Mouse (Mus musculus) midbrain, postnatal 0 days (tissue): ENCODE results near the gene Mpzl1. TPM values are rescaled to one million over a fixed set of nuclear protein-coding genes. Genes with fewer than 3 reads are reported as not detected.

Experiments
- ATAC-seq: fragments of 200-750 bp; cut with Nextera tagmentation; 2 replicates; pipeline ENCODE4 v1.8.0; 2017; ENCODE audit warnings: moderate number of reproducible peaks, mild to moderate bottlenecking, moderate TSS enrichment, moderate library complexity; ENCODE audit not compliant: low FRiP score
- DNase-seq: peaks from one replicate; pipeline ENCODE4 v3.0.0-alpha.2; 2015; ENCODE audit warnings: low spot score
- H3K27ac ChIP-seq: fragments of 300-500 bp; sonication (generic); 2 replicates; pipeline ENCODE4 v1.5.1; 2014; ENCODE audit warnings: low read depth, mild to moderate bottlenecking, low read length, mixed read lengths
- H3K27me3 ChIP-seq: fragments of 300-500 bp; sonication (generic); 2 replicates; pipeline ENCODE4 v1.6.1; 2014; ENCODE audit warnings: low read length, control low read depth, mixed read lengths; ENCODE audit not compliant: insufficient read depth
- H3K36me3 ChIP-seq: fragments of 300-500 bp; sonication (generic); 2 replicates; pipeline ENCODE4 v1.6.1; 2014; ENCODE audit warnings: low read length, control low read depth, mixed read lengths; ENCODE audit not compliant: insufficient read depth
- H3K4me1 ChIP-seq: fragments of 300-500 bp; sonication (generic); 2 replicates; pipeline ENCODE4 v1.6.1; 2014; ENCODE audit warnings: mild to moderate bottlenecking, control low read depth, antibody characterized with exemption, low read length, mixed read lengths; ENCODE audit not compliant: insufficient read depth
- H3K4me2 ChIP-seq: fragments of 300-500 bp; sonication (generic); 2 replicates; pipeline ENCODE4 v1.6.1; 2014; ENCODE audit warnings: low read depth, mild to moderate bottlenecking, low read length, mixed read lengths; ENCODE audit not compliant: poor library complexity, severe bottlenecking
- H3K4me3 ChIP-seq: fragments of 300-500 bp; sonication (generic); 2 replicates; pipeline ENCODE4 v1.5.1; 2014; ENCODE audit warnings: low read depth, mild to moderate bottlenecking, low read length, moderate library complexity
- H3K9ac ChIP-seq: fragments of 300-500 bp; sonication (generic); replicated peaks from 2 replicates; pipeline ENCODE4 v1.6.1; 2014; ENCODE audit warnings: mild to moderate bottlenecking, low read length, moderate library complexity, mixed read lengths; ENCODE audit not compliant: poor library complexity, severe bottlenecking
- H3K9me3 ChIP-seq: fragments of 300-500 bp; sonication (generic); 2 replicates; pipeline ENCODE4 v1.6.1; 2016; ENCODE audit warnings: low read length, control low read depth
- CTCF ChIP-seq: IDR thresholded peaks from 2 replicates; pipeline ENCODE4 v1.5.1; 2016; ENCODE audit warnings: antibody characterized with exemption, mild to moderate bottlenecking
- WGBS: fragments of 180-500 bp; shearing (Covaris S2); extraction: QIAGEN DNeasy Blood & Tissue Kit; methylation state at CpG from one replicate; pipeline ENCODE4 v1.1.7; 2014; 5-methylcytosine and 5-hydroxymethylcytosine counted together
- polyA plus RNA-seq: library from polyadenylated mRNA; unstranded; fragments of >200 nt; fragmentation: Nextera tagmentation; extraction: Ambion mirVana; gene quantifications from 2 replicates; pipeline ENCODE4 v1.2.1, GENCODE M21; 2015
- total RNA-seq: library from RNA; depleted of rRNA; stranded (reverse); fragments of >200 nt; gene quantifications from 2 replicates; pipeline ENCODE4 v1.2.3, GENCODE M21; 2014

Mpzl1 gene
- total and polyA plus RNA-seq, 2 experiments from 2014 or later: 29.7 to 138 TPM

DNA sequence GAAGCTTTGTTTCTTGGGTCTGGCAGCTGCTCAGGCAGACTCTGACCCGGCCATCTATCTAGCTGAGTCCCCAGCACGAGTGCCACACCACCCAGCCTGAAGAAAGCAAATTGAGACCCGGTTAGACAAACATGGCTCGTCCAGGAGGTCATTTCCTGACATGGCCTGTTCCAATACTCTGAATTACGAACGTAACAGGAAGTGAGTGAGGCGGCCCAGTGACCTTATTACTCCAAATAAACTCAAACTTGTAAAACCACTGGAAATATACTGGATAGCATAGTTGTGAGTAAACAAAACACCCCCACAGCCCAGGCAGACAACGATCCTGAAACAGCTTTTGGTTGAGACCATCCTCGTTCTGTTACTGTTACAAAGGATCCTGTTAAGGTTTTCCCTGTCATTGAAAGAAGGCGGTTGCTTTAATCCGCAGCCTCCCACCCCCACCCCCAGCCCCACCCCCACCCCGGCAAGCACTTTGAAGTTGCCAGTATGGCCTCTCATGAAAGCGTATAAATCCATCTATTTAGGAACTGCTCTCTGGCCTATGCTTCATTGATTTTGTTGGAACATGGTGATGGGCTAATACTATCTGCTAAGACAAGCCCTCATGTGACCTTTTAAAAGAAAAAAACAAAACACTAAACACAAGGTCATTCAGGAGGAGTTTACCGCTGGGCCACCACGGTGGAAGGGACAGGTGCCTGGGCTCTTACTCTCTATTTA lies 17.0 kb downstream of the Mpzl1 start:
- H3K4me2 ChIP-seq: peak overlapping the region; percentile 5; the same call in 1 of the 2 replicates
- no peaks in the 10 kb centered on the region for H3K9me3 ChIP-seq
- H3K27me3 ChIP-seq: no peaks in the 10 kb centered on the region
- H3K4me1 ChIP-seq: no peaks in the 10 kb centered on the region; the same call in none of the 2 replicates
- no peak for TF ChIP-seq CTCF
- ATAC-seq (no peak; the same call in 1 of the 2 replicates), DNase-seq (no peak)
- H3K9ac ChIP-seq: no peak overlapping the region
- H3K36me3 ChIP-seq: no peaks in the 10 kb centered on the region; the same call in 1 of the 2 replicates
- WGBS: 14% methylated on average over 15 of the region's 15 CpGs
- H3K27ac ChIP-seq: peak overlapping the region; percentile 47
- no peak overlapping the region for H3K4me3 ChIP-seq

- Histone ChIP-seq H3K9me3 (no peaks in the 10 kb centered on the region), H3K4me2 (no peak overlapping the region), H3K4me3 (no peak overlapping the region), H3K4me1 (no peaks in the 10 kb centered on the region; the same call in none of the 2 replicates), H3K27me3 (no peaks in the 10 kb centered on the region), H3K9ac (no peak overlapping the region), H3K27ac (peak overlapping the region; percentile 47), H3K36me3 (no peaks in the 10 kb centered on the region; the same call in 1 of the 2 replicates)
- DNase-seq (no peak), ATAC-seq (no peak)
- 46% methylated on average over 7 of the region's 7 CpGs for WGBS
- no peak for TF ChIP-seq CTCF
Observed at GRCm38 (mm10) chr1:165616652-165617051, 17.7 kb downstream of the Mpzl1 start.

GRCm38 (mm10) chr1:165614793-165615192 lies 19.5 kb downstream of the Mpzl1 start:
- H3K27ac ChIP-seq: no peak overlapping the region
- DNase-seq (no peak), ATAC-seq (no peak)
- H3K4me3 ChIP-seq: no peak overlapping the region
- 96% methylated on average over 3 of the region's 3 CpGs for WGBS
- no peak overlapping the region for H3K4me2 ChIP-seq
- no peaks in the 10 kb centered on the region; the same call in 1 of the 2 replicates for H3K36me3 ChIP-seq
- H3K9ac ChIP-seq: no peak overlapping the region
- peaks cover 10% of the 10 kb centered on the region for H3K4me1 ChIP-seq
- no peaks in the 10 kb centered on the region for H3K9me3 ChIP-seq
- no peaks in the 10 kb centered on the region for H3K27me3 ChIP-seq
- no peak for TF ChIP-seq CTCF

DNA sequence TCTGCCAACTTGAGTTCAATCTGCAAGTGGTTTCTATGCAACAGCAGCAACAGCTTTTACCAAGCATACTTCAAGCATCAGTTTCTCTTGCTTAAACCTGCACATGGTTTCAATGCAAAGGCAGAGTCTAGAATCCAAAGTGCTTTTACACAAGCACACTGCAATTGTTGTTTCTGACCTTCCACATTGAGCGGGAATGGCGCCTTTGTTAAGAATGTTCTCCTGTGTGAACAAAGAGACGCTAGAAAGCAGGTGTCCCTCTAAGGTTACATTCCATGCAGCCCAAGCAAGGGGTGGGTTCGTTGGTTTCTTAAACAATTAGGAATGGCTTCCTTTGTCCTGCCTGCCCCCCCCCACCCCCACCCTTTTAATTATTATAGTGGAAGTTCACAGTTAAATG lies 20.4 kb downstream of the Mpzl1 start:
- H3K4me1 ChIP-seq: peaks cover 10% of the 10 kb centered on the region
- H3K27ac ChIP-seq: no peak overlapping the region
- no peak overlapping the region for H3K4me2 ChIP-seq
- DNase-seq (no peak), ATAC-seq (no peak)
- no peak overlapping the region for H3K9ac ChIP-seq
- H3K36me3 ChIP-seq: no peaks in the 10 kb centered on the region; the same call in 1 of the 2 replicates
- H3K4me3 ChIP-seq: no peak overlapping the region
- TF ChIP-seq CTCF: no peak
- no peaks in the 10 kb centered on the region for H3K27me3 ChIP-seq
- H3K9me3 ChIP-seq: no peaks in the 10 kb centered on the region
- WGBS: 89% methylated on average over 4 of the region's 4 CpGs

- Histone ChIP-seq H3K4me2 (no peak overlapping the region), H3K27me3 (no peaks in the 10 kb centered on the region), H3K9me3 (no peaks in the 10 kb centered on the region), H3K4me1 (peaks cover 10% of the 10 kb centered on the region), H3K36me3 (no peaks in the 10 kb centered on the region; the same call in none of the 2 replicates), H3K4me3 (no peak overlapping the region), H3K9ac (no peak overlapping the region), H3K27ac (no peak overlapping the region)
- DNase-seq (no peak), ATAC-seq (no peak)
- 66% methylated on average over 5 of the region's 5 CpGs for WGBS
- no peak for TF ChIP-seq CTCF
Observed at GRCm38 (mm10) chr1:165612714-165613113, 21.6 kb downstream of the Mpzl1 start.

GRCm38 (mm10) chr1:165610321-165610999 lies 23.9 kb downstream of the Mpzl1 start:
- Histone ChIP-seq H3K27me3 (no peaks in the 10 kb centered on the region), H3K4me3 (no peak overlapping the region), H3K4me1 (peaks cover 10% of the 10 kb centered on the region), H3K9me3 (no peaks in the 10 kb centered on the region), H3K4me2 (no peak overlapping the region), H3K36me3 (peaks cover 4% of the 10 kb centered on the region), H3K27ac (peak overlapping the region; percentile 65), H3K9ac (0 out of 2 replicates have a peak overlapping the region, but pooled peaks have one; percentile 8)
- WGBS: 14% methylated on average over 9 of the region's 9 CpGs
- TF ChIP-seq CTCF: no peak
- peak; percentile 52; the same call in 1 of the 2 replicates for ATAC-seq
- DNase-seq: peak; percentile 35
